Mouse (Mus musculus) megakaryocyte, embryonic 14.5 days (primary cell): Measurements from ENCODE around the gene Paics.

Source experiments
- FLI1 ChIP-seq: IDR thresholded peaks from 2 replicates; pipeline ENCODE4 v1.6.1; 2012; ENCODE audit warnings: low read length, inconsistent platforms, mixed read lengths
- GATA1 ChIP-seq: IDR thresholded peaks from 3 replicates; pipeline ENCODE4 v1.6.1; 2012; ENCODE audit warnings: mixed read lengths, low read length, inconsistent platforms, borderline replicate concordance

DNA sequence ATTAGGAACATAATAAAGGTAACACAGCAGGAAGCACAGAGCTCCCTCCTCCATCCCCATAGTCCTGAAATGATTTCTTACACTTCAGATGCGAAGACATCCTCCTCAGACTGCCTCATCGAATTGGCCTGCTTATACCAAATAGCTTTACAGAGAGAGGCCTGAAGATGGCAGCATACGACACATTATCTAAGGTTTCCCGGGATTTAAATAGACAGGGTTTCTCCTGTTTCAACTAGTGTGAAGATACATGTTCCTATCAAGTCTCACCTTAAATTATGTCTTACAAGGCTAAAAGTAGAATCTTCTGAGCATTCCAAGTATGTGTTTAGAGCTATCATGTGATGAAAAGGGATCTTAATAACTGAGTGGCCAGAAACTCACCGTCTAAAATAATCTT lies 47.3 kb downstream of the Paics start:
- TF ChIP-seq GATA1 (no peak), FLI1 (no peak)
